Comparison of ENCODE assay signal across 7 mouse cellular contexts in genomic region chr6:135252728-135253077, GRCm38 (mm10). TPM values are rescaled to one million over a fixed set of nuclear protein-coding genes. Genes with fewer than 3 reads are reported as not detected.
DNase-seq lines count a peak whose midpoint lies in the region; ATAC-seq and TF ChIP-seq lines count a peak whose summit lies in the region.

No protein-coding gene starts in this region.

- 4% methylated on average over 16 of the region's 16 CpGs for WGBS in embryonic facial prominence, embryonic 13.5 days
- WGBS in kidney, adult 2 months, result 12% methylated on average over 16 of the region's 16 CpGs
- WGBS in midbrain, embryonic 10.5 days, result 4% methylated on average over 16 of the region's 16 CpGs

- peak overlapping the region; percentile 46; the same call in 1 of the 2 replicates for H3K9ac ChIP-seq in embryonic facial prominence, embryonic 13.5 days

- intact Hi-C loops in left cerebral cortex, postnatal 4 days (cut with DNase I), result no loop called here

- DNase-seq in adrenal gland, adult 18-20 months (ENCODE audit: low spot score in 2 of 2), result peak; percentile 42 to 74
- peak; percentile 85 for DNase-seq in heart, adult 8-10 months (ENCODE audit: low spot score)
- peak; percentile 89 for DNase-seq in kidney, adult 2 months
- DNase-seq in left cerebral cortex, postnatal 4 days, result peak; percentile 76
- peak; percentile 88 for DNase-seq in midbrain, embryonic 10.5 days (ENCODE audit: low spot score)
- peak; percentile 68 for DNase-seq in skeletal muscle tissue, adult 2 months (ENCODE audit: low read depth, low spot score)

- no peaks in the 10 kb centered on the region for H3K9me3 ChIP-seq in embryonic facial prominence, embryonic 13.5 days
- H3K9me3 ChIP-seq in midbrain, embryonic 10.5 days (replicated peaks), result no peaks in the 10 kb centered on the region

- no peak for TF ChIP-seq CTCF in kidney, adult 2 months (conservative IDR thresholded peaks at IDR 0.05; ENCODE audit: insufficient read depth, insufficient read length, low read depth, low read length)

- peak overlapping the region; percentile 55 for H3K4me2 ChIP-seq in embryonic facial prominence, embryonic 13.5 days

- peaks cover 28% of the 10 kb centered on the region for H3K4me1 ChIP-seq in embryonic facial prominence, embryonic 13.5 days
- no peaks in the 10 kb centered on the region for H3K4me1 ChIP-seq in kidney, adult 2 months (ENCODE audit: control insufficient read depth, insufficient read depth, low read length)
- peaks cover 24% of the 10 kb centered on the region for H3K4me1 ChIP-seq in midbrain, embryonic 10.5 days

- no peak for TF ChIP-seq POLR2A in kidney, adult 2 months (IDR thresholded peaks at IDR 0.05; ENCODE audit: low read depth, low read length)

- ATAC-seq in embryonic facial prominence, embryonic 13.5 days (ENCODE audit: insufficient number of reproducible peaks, insufficient read depth, low FRiP score, low TSS enrichment, low read depth), result peak; percentile 83

- peak overlapping the region; percentile 75 for H3K27ac ChIP-seq in embryonic facial prominence, embryonic 13.5 days
- no peak overlapping the region for H3K27ac ChIP-seq in kidney, adult 2 months (ENCODE audit: insufficient read depth, low read depth, low read length)
- peak overlapping the region; percentile 83 for H3K27ac ChIP-seq in midbrain, embryonic 10.5 days (replicated peaks)

- H3K36me3 ChIP-seq in embryonic facial prominence, embryonic 13.5 days, result no peaks in the 10 kb centered on the region
- H3K36me3 ChIP-seq in kidney, adult 2 months (ENCODE audit: control insufficient read depth, insufficient read depth, low read length), result no peaks in the 10 kb centered on the region
- no peaks in the 10 kb centered on the region for H3K36me3 ChIP-seq in midbrain, embryonic 10.5 days

- H3K27me3 ChIP-seq in embryonic facial prominence, embryonic 13.5 days, result no peaks in the 10 kb centered on the region
- H3K27me3 ChIP-seq in kidney, adult 2 months (replicated peaks; ENCODE audit: control insufficient read depth, insufficient read depth, low read length), result no peaks in the 10 kb centered on the region
- H3K27me3 ChIP-seq in midbrain, embryonic 10.5 days (ENCODE audit: low read depth, poor library complexity, severe bottlenecking), result peaks cover 23% of the 10 kb centered on the region

- peak overlapping the region; percentile 27 for H3K4me3 ChIP-seq in embryonic facial prominence, embryonic 13.5 days
- H3K4me3 ChIP-seq in kidney, adult 2 months (ENCODE audit: insufficient read depth, low read depth, low read length), result peak overlapping the region; percentile 7; the same call in 1 of the 2 replicates
- H3K4me3 ChIP-seq in midbrain, embryonic 10.5 days, result peak overlapping the region; percentile 44

RNA-seq across cellular contexts. Expression of gene Gsg1, which starts 1.4 kb away (rescaled TPM):
- total RNA-seq in adrenal gland, adult 18-20 months (2021), result not detected
- 0.25 and 0.65 TPM in 2 replicates for polyA plus RNA-seq in embryonic facial prominence, embryonic 13.5 days (2015; fragmentation: Nextera tagmentation; extraction: Ambion mirVana)
- total RNA-seq in heart, adult 8-10 months (2022), result under 1 TPM; 0.31 to 0.47 (median 0.42) TPM
- polyA plus RNA-seq in kidney, adult 2 months (2012; rRNA removed), result 0.55 and 1.4 TPM in 2 replicates
- total RNA-seq in left cerebral cortex, postnatal 4 days (2021), result not detected
- 0.09 and 0.47 TPM in 2 replicates for polyA plus RNA-seq in midbrain, embryonic 10.5 days (2016; fragmentation: Nextera tagmentation; extraction: Ambion mirVana)

RNA-seq across cellular contexts. Expression of gene Hebp1, which starts 54.9 kb away (rescaled TPM):
- 10 to 100 TPM; 17.3 to 46.7 TPM for total RNA-seq in adrenal gland, adult 18-20 months (2021)
- 7.5 TPM in 2 replicates for polyA plus RNA-seq in embryonic facial prominence, embryonic 13.5 days (2015; fragmentation: Nextera tagmentation; extraction: Ambion mirVana)
- 10 to 100 TPM; 56.9 to 61.7 (median 58.6) TPM for total RNA-seq in heart, adult 8-10 months (2022)
- polyA plus RNA-seq in kidney, adult 2 months (2012; rRNA removed), result 71.1 and 82.9 TPM in 2 replicates
- 10 to 100 TPM; 14.6 to 19.7 TPM for total RNA-seq in left cerebral cortex, postnatal 4 days (2021)
- polyA plus RNA-seq in midbrain, embryonic 10.5 days (2016; fragmentation: Nextera tagmentation; extraction: Ambion mirVana), result 4.8 and 5.2 TPM in 2 replicates

RNA-seq across cellular contexts. Expression of gene Fam234b, which starts 54.9 kb away (rescaled TPM):
- total RNA-seq in adrenal gland, adult 18-20 months (2021), result 10 to 100 TPM; 14.7 to 16.9 TPM
- polyA plus RNA-seq in embryonic facial prominence, embryonic 13.5 days (2015; fragmentation: Nextera tagmentation; extraction: Ambion mirVana), result 23.4 and 27.5 TPM in 2 replicates
- 10 to 100 TPM in 2 of 4 experiments, 1 to 10 TPM in 2; 7.1 to 11.9 (median 10.3) TPM for total RNA-seq in heart, adult 8-10 months (2022)
- 14.2 and 15.6 TPM in 2 replicates for polyA plus RNA-seq in kidney, adult 2 months (2012; rRNA removed)
- 10 to 100 TPM; 86.1 to 92.1 TPM for total RNA-seq in left cerebral cortex, postnatal 4 days (2021)
- polyA plus RNA-seq in midbrain, embryonic 10.5 days (2016; fragmentation: Nextera tagmentation; extraction: Ambion mirVana), result 21.7 and 29.5 TPM in 2 replicates

RNA-seq across cellular contexts. Expression of gene Pbp2, which starts 57.5 kb away (rescaled TPM):
- not detected for total RNA-seq in adrenal gland, adult 18-20 months (2021)
- polyA plus RNA-seq in embryonic facial prominence, embryonic 13.5 days (2015; fragmentation: Nextera tagmentation; extraction: Ambion mirVana), result not detected in 2 replicates
- not detected for total RNA-seq in heart, adult 8-10 months (2022)
- polyA plus RNA-seq in kidney, adult 2 months (2012; rRNA removed), result 0.16 TPM in 1 of 2 replicates, not detected in the other
- total RNA-seq in left cerebral cortex, postnatal 4 days (2021), result not detected
- not detected in 2 replicates for polyA plus RNA-seq in midbrain, embryonic 10.5 days (2016; fragmentation: Nextera tagmentation; extraction: Ambion mirVana)

Comparison
In these comparisons a context has a peak if more than half of its experiments do, and no peak if none do; other contexts are left out.
1. RNA of gene Fam234b, which starts 54.9 kb away (total RNA-seq): 86.1 to 92.1 TPM in left cerebral cortex, postnatal 4 days; 14.7 to 16.9 TPM in adrenal gland, adult 18-20 months and 7.1 to 11.9 TPM in heart, adult 8-10 months; every median in the first group is over 4 times any median in the second.
2. Peak in every context shown above with its lines, with median percentiles within 50 percentile points of each other: DNase-seq and H3K4me3 ChIP-seq.